Mouse (Mus musculus): Measurements from ENCODE around the gene Akr1c19. TPM values are rescaled to one million over a fixed set of nuclear protein-coding genes. Genes with fewer than 3 reads are reported as not detected.
A peak's percentile ranks its signal among the peaks of the same experiment; 100 is the strongest.
"Not testable (repeated sequence)": the region's sequence is repeated elsewhere in the genome, so short reads cannot be mapped to it uniquely, and the experiment has no call there.

The Akr1c19 gene
- total RNA-seq, 2 experiments from 2014 or later: 1.3 to 1.9 TPM

GRCm38 (mm10) chr13:4265047-4265446 is 36.5 kb downstream of the Akr1c19 start:
- DNase-seq: no peak
- intact Hi-C loops (cut with DNase I): no loop called here

- intact Hi-C loops (cut with DNase I); DNase-seq: not testable (repeated sequence)
Measured at GRCm38 (mm10) chr13:4265455-4265854, 37.0 kb downstream of the Akr1c19 start.

- intact Hi-C loops (cut with DNase I): no loop called here
- DNase-seq: no peak
Measured at GRCm38 (mm10) chr13:4270860-4271259, 42.4 kb downstream of the Akr1c19 start.

- intact Hi-C loops (cut with DNase I): no loop called here
- DNase-seq: no peak
Measured at GRCm38 (mm10) chr13:4277526-4277925, 49.0 kb downstream of the Akr1c19 start.

GRCm38 (mm10) chr13:4279284-4279683 is 50.8 kb downstream of the Akr1c19 start, which contains the start of gene Akr1c12:
Gene Akr1c12 (minus strand): TSS chr13:4279433.
- no peak for DNase-seq
- intact Hi-C loops (cut with DNase I): no loop called here

- DNase-seq: peak; percentile 29 to 38
- intact Hi-C loops (cut with DNase I): loop anchor here (2.0 kb wide), 4 partner anchors 93 to 269 kb away; no protein-coding TSS in a partner anchor
Measured at GRCm38 (mm10) chr13:4281471-4282412, 53.2 kb downstream of the Akr1c19 start.

- DNase-seq: no peak
- intact Hi-C loops (cut with DNase I): no loop called here
Measured at GRCm38 (mm10) chr13:4296991-4297390, 68.5 kb downstream of the Akr1c19 start.

Other genes with a start within 250 kb of the Akr1c19 start
- gene Akr1c14, start 179.7 kb upstream of the Akr1c19 start, total RNA-seq (2021): 1 to 10 TPM; 6.8 to 7.9 TPM
- not detected for gene Akr1c18, start 78.0 kb upstream of the Akr1c19 start, total RNA-seq (2021)
- gene Akr1c13, start 37.5 kb upstream of the Akr1c19 start, total RNA-seq (2021): under 1 TPM; 0.68 to 0.86 TPM
- not detected for gene Akr1c12, start 50.7 kb downstream of the Akr1c19 start, total RNA-seq (2021)
- gene Akr1c6, start 205.6 kb downstream of the Akr1c19 start, total RNA-seq (2021): not detected